Mouse (Mus musculus): ENCODE results near the gene Gm10322. TPM values are rescaled to one million over a fixed set of nuclear protein-coding genes. Genes with fewer than 3 reads are reported as not detected.

Gene Gm10322
- not detected for total RNA-seq (2021)

DNA sequence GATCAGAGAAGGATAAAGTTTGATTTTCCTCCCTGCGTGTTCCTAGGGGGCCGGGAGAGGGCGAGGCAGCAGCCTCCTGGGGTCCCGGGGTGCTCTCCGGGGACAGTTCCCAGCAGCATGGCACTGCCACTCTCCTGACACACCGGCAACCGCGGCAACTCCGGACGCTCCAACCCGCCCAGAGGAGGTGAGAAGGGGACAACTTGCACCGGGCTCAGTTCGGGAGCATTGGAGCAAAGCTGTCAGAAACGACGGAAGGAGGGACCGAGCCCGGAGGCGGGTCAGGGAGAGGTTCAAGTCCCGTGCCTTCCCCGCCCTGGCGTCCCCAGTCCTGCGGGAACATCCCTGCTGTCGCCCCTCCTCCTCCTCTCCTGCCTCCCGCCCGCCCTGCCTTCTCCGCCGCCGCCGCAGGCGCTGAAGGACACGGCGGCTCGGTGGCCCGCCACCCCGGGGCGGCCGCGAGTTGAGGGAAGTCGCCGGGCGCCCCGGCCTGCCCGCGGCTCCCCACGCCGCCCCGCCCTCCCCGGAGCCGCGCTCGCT lies at the start of gene Gm10322:
Gene Gm10322, plus strand, starts transcription at position 83 of the 540 bp plus-strand sequence.
- intact Hi-C loops (cut with DNase I): loop anchor here (2.0 to 10.0 kb wide), 3 partner anchors 87 to 249 kb away; partner anchors contain the start of gene Micu1
- DNase-seq (ENCODE audit: low spot score in 2 of 2): no peak

DNA sequence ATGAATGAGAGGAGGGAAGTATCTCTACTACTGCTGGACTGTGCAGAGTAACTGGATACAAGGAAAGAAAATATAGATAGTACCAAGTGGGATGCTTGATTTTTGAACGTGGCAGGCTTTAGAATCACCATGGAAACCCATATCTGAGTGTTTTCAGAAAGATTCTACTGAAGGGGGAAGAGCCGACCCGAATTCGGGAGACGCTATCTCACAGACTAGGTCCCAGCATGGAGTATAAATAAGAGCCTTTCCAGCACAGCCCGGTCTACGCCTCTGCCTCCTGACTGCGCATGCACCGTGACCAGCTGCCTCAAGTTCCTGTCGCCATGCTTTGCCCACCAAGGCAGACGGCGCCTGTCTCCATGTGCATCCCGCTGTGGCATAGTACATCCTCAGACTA lies 48.9 kb upstream of the Gm10322 start:
- no peak for DNase-seq (ENCODE audit: low spot score in 2 of 2)

DNA sequence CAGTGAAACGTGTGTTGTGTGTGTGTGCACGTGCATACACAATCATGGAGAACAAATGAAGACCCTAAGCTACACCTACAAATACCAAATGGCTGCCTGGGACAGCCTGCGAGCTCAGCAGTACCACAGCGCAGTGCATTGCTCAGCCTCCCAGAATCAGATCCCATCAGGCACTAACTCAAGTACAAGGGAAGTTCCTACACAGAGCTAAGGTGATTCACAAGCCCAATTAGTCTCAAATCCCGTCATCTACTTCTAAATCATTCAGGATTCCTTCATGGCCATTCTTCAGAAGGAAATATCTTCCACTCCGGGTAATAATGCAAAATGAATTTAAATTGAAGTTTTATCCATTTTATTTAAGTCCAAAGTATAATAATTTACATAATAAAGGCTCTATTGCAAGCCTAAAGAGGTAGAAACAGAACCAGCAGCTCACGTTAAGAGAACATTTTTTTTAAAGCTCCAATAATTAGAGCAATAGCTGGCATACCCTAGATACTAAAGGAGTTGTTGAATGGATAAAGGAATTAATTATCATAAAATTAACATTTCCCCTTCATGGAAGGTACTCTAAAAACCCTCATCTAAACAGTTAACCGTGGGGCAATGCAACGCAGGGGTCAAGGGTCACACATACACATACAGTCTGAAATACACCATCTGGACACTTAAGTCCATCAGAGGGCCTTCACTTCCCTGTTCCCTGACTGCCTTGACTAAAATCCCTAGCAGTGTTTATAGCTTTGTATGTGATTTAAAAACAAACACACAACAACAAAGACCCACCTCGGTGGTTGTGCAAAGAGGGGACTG lies 47.0 kb upstream of the Gm10322 start:
- intact Hi-C loops (cut with DNase I): loop anchor here (5.0 kb wide), 1 partner anchor 33 kb away; no protein-coding TSS in a partner anchor
- no peak for DNase-seq (ENCODE audit: low spot score in 2 of 2)

More for the DNA sequence above, 48.9 kb upstream of the Gm10322 start:
- intact Hi-C loops (cut with DNase I): loop anchor here (5.0 kb wide), 1 partner anchor 35 kb away; no protein-coding TSS in a partner anchor

DNA sequence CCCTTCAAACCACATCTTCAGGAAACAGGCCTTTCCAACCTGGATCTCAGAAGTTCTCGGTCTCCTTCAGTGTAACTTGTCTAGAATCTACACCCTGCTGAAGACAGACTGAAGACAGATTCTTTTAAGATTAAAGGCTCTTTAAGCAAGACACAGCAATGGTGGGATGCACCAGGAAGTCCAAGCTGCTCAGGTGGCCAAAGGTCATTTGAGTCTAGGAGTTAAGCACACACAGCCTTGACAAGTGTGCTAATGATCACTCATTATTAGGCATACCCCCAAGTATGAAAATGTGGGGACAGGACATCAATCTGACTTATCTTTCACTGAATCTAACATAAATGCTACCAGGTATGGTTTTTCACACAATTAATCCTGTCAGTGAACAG lies 46.4 kb upstream of the Gm10322 start:
- intact Hi-C loops (cut with DNase I): loop anchor here (5.0 kb wide), 1 partner anchor 33 kb away; no protein-coding TSS in a partner anchor
- no peak for DNase-seq (ENCODE audit: low spot score in 2 of 2)

DNA sequence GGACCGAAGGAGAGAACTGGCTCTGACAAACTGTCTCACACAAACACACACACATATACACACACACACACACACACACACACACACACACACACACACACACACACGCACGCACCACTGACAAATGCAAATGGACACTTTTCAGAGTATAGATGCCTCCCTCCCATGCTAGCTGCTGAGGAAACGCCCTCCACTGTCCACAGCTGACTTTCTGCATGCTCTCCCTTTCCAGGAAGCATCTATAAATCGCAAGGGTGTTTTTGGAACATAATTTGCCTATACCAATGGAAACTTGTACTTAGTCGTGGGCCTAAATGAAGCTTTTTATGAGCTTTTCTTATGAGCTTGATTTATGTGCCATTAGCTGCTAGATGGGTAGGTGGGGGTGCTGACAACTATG lies 45.5 kb upstream of the Gm10322 start:
- DNase-seq (ENCODE audit: low spot score in 2 of 2): no peak
- intact Hi-C loops (cut with DNase I): no loop called here

DNA sequence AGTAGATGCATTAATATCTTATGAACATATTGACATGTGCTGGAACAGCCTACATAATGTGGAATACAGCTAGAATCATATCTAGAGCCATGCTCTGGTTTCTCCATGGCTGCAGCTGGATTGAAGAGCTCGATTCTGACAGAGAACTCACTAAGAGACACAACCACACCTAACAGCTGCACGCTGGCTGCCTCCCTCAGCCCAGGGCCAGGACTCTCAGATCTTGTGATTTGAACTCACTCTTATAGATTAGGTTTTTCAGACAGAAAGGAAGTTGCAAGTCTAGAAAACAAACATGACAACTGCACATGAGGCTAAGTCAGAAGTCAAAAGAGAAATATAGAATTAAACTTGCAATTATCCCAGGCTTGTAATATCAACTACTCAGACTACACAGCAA lies 45.1 kb upstream of the Gm10322 start:
- intact Hi-C loops (cut with DNase I): no loop called here
- DNase-seq (ENCODE audit: low spot score in 2 of 2): no peak

DNA sequence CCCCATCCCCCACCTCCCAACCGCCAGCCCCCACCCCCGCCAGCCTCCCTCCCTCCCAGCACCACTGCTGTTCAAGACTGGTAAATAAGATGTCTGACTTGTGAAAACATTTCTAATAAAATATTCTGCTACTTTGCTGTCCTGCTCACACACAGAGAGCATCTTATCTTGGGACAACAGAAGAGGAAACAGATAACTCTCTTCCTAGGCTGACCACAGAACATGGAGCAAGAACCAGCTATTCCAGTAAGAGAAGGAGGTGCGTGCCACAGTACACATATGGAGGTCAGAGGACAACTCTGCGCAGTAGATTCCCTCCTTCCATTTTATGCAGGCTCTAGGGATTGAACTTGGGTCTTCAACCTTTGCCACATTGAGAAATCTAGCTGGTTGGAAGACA lies 44.6 kb upstream of the Gm10322 start:
- no peak for DNase-seq (ENCODE audit: low spot score in 2 of 2)
- intact Hi-C loops (cut with DNase I): no loop called here

DNA sequence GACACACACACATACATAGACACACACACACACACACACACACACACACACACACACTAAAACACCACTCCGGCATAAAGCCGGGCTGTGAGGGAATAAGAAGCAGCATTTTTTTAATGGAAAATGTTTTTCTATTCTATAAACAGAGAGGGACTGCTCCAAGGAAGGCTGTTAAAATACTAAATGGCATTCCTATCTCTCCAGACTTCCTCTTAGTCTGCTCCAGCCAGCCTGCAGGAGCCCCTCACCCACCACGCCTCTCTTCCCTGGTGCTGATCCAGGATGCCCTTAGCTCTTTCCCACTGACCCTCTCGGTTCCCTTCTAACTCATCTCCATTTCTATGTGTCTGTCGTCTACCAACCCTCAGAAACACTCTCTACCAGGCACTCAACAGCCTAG lies 43.9 kb upstream of the Gm10322 start:
- intact Hi-C loops (cut with DNase I): no loop called here
- no peak for DNase-seq (ENCODE audit: low spot score in 2 of 2)

DNA sequence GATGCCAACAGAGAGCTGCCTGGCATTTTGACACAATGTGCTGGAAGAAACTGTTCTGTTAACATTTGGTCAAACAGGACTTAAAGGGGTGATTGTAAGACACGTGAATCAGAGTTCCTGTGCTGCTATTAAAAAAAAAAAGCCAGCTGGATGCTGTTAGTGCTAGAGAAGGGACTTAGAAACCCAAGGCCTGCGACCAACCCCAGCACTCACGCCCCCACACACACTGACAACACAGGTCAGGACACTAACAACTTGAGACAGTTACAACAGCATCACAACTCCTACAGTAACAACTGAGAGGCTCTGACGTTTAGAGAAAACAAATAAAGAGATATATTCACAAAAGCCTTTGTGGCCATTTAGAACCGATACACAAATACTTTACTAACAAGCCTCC lies 39.6 kb upstream of the Gm10322 start:
- intact Hi-C loops (cut with DNase I): no loop called here
- no peak for DNase-seq (ENCODE audit: low spot score in 2 of 2)

DNA sequence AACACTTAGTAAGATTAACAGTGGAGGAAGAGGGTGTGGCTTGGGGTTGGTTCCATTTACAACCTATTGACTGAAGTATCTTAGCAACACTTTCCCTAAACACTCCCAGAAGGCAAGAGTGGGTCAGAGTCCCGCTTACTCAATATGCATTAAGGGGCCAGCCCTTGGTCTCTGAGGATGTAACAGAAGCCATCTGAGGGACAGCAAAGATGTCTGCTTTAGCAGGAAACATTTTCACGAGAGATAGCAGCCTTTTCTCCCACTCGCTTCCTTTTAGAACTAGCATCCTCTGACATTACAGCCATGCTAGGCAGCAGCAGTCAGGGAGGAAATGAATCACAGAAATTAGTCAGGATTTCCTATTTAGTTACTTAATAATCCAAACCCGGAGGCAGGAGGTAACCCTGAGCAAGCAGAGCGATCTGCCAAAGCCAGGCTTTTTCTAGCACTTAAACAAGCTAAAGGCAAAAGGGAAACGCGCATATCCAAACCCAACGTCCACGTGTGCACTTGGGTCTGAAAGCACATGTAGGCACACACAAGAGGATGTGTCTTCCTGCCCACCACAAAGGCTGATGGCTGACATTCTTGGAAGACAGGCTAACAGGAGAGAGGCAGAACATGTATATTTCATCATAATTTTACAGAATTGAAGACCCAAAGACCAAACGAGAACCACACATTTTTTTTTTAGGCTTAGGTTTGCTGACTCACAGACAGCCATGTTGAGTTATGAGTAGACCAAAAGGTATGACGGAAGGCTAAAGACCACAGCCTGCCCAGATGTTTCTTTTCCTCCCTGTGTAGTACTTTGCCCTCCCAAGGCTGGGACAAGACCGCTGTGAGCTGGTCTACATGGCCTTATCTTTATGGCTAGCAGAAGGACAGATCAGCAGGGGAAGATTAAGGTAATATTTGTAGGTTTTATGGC lies 37.7 kb upstream of the Gm10322 start:
- DNase-seq (ENCODE audit: low spot score in 2 of 2): no peak

DNA sequence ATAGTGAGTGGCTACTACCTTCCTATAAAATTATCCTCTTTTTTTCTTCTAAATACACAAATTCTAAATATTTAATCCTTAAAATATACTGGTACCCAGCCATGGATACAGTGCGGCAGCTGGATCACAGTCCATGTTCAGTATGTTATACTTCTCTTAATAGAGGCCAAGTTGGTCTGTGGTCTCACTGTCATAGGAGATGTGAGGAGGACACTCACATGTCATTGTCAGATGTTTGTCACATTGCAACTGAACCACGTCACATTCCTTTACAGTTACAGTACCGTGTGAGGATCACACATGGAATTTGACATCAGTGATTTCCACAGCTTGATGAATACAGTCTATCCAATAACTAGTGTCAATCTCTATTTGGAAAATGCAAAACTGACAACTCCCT lies 36.2 kb upstream of the Gm10322 start:
- DNase-seq (ENCODE audit: low spot score in 2 of 2): no peak
- intact Hi-C loops (cut with DNase I): no loop called here

More for the DNA sequence above, 37.7 kb upstream of the Gm10322 start:
- intact Hi-C loops (cut with DNase I): no loop called here

DNA sequence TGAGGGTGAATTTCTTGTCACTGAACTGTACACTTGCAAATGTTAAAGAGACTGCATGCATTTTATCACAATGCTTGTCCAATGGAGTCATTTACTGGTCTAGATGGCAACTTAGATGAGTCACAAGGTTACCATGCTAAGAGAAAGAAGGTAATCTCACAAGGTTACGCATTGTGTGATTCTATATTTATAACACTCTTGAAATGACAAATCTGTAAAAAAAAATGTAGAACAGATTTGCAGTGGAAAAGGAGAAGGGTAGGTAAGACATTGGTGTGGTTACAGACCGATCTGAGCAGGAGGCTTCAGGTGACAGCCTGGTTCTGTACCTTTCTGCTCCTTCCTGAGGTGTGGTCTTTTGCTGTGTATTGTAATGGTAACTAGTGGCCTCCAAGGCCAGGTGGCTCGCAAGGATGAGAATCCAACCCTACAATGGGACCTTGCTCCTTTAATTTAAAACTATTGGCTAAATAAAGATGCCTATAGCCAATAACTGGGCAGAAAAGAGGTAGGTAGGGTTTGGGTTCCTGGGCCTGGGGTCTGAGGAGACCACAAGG lies 35.2 kb upstream of the Gm10322 start:
- DNase-seq (ENCODE audit: low spot score in 2 of 2): no peak
- intact Hi-C loops (cut with DNase I): no loop called here

DNA sequence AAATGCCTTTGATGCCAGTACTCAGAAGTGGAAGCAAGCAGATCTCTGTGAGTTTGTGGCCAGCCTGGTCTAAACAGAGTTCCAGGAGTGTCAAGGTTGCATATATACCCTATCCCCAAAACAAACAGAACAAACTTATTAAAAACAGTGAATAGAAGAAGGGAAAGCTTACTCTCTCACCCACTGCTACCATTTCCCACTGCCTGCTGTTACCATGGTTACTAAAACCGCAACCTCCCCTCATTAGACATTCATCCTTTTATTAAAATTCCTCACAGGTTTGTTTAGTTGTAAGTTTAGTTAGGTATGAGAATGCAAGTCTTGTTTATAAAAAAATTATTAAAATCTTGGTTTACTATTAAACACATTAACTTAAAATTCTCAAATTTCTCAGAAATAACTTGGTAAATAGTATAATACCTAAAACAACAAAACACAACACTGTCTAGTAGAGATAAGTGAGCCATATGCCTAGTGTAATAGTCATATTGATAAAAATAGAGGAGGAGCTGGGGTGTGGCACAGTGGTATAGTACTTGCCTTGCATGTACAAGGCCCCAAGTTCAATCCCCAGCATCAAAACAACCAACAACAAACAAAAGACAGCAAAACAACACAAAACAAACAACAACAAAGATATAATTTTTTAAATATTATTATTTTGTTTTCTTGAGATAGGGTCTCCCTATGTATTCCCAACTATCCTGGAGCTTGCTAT lies 33.9 kb upstream of the Gm10322 start:
- intact Hi-C loops (cut with DNase I): no loop called here
- no peak for DNase-seq (ENCODE audit: low spot score in 2 of 2)

DNA sequence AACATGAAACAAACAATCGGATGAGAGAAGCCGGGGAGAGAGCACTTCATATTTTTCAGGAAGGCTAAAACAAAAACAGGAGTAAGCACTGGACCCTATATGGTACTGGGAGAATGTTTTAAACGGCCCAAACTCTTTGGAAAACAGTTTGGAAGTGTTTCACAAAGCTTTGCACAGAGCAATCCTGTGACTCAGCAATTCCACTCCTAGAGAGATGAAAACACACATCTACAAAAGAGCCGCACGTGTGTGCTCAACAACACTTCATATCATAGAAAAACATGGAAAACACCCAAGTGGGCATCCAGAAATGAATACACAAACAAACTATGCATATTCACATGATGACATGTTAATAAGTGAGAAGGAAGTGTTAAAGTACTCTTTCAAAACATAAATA lies 30.2 kb upstream of the Gm10322 start:
- no peak for DNase-seq (ENCODE audit: low spot score in 2 of 2)
- intact Hi-C loops (cut with DNase I): no loop called here

DNA sequence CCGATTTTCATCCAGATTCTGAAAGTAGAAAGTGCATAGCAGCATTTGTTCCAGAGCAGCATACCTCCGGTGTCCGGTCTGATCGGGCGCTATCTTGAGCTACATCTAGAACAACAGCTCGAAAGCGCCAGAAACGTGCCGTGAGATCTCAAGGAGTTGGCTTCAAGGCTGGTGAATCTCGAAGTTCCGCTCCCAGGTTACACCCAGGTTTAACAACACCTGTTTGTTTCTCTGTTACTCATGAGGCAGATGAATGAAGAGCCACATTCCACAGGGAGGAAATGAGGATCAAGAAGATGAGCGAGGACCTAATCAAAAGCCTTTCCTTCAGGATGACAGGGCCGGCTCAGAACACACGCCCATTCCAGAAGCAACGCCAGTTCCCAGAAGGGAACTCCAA lies 29.0 kb upstream of the Gm10322 start:
- DNase-seq (ENCODE audit: low spot score in 2 of 2): no peak
- intact Hi-C loops (cut with DNase I): no loop called here

DNA sequence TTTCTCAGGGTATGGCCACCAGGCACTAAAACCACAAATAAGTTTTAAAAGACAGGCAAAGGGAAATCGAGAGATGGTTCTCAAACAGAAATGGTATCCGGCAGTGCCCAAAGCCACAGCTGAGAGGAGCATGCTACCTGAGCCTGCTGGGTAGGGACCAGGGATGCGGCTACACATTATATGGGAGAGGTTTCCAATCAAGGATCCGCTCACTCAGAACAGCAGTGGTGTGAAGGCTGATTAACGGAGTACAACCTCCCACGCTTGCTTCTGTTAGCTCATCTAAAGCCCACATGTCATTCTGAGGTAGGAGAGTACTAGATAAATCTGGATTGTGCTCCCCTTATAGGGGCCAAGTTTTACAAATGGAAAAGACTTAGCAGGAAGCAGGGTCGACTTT lies 27.7 kb upstream of the Gm10322 start:
- DNase-seq (ENCODE audit: low spot score in 2 of 2): no peak
- intact Hi-C loops (cut with DNase I): no loop called here

DNA sequence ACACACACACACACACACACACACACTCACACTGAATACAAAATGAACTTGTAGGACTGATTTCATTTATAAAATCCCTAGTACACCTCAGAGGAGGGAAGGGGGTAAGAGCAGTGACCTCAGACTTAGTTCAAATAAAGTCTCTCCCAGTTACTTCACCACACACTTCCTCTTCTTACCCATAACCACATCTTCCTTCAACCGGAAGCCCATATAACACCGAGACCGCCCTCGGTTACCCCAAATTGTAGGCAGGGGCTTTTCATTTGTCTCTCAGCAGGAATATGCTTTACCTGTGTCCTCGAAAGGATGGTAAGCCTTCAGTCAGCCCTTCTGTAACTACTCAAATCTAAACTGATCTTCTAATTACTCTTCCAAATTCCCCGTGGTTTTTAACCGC lies 26.4 kb upstream of the Gm10322 start:
- intact Hi-C loops (cut with DNase I): no loop called here
- DNase-seq (ENCODE audit: low spot score in 2 of 2): no peak

DNA sequence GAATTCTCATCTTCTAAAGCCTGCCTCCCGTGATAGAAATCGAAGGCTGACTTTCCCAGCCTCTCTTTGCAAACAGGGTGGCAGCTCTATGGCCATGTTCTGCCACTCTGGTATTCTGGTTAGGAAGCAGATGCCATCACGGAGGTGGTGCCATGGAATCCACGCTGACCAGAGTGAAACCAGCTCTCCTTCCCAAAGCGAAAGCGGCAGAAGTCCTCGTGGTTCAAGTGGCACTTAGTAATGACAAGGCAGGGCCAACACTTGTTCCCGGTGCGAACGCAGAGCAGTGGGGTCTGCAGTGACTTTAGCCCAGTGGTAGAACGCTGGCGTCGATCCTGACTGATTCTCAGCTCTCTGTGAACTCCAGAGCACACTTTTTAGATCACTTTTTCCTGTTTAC lies 26.0 kb upstream of the Gm10322 start:
- no peak for DNase-seq (ENCODE audit: low spot score in 2 of 2)
- intact Hi-C loops (cut with DNase I): no loop called here

DNA sequence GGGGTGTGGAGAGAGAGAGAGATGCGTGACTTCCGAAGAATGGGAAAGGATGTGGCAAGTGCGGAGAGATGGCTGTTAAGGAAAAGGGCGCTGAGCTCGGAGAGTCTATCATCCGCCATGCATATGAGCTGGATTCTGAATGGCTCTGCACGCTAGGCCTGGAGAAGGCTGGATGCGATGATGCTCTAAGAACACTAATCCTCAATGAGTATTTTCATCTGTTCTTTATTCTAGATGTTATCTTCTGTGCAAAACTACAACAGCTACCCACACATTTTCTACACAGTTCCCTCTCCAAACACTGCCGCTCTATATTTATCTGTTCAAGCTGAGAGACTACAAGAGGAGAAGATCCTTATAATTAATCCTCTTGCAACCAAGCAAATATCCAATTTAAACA lies 25.3 kb upstream of the Gm10322 start:
- no peak for DNase-seq (ENCODE audit: low spot score in 2 of 2)
- intact Hi-C loops (cut with DNase I): no loop called here

Measured in left cerebral cortex, postnatal 36 days (tissue).